Mouse (Mus musculus): ENCODE measurements around the gene Vat1. TPM values are rescaled to one million over a fixed set of nuclear protein-coding genes. Genes with fewer than 3 reads are reported as not detected.
"Not testable (repeated sequence)": the region's sequence is repeated elsewhere in the genome, so short reads cannot be mapped to it uniquely, and the experiment has no call there.

Vat1 gene
- polyA plus RNA-seq, 1 experiment from 2014 or later: 33.0 TPM

- Histone ChIP-seq H3K4me2 (ENCODE audit: low read depth, low read length) (no peak overlapping the region), H3K27me3 (ENCODE audit: control insufficient read depth, insufficient read depth, low read length) (no peaks in the 10 kb centered on the region), H3K9ac (ENCODE audit: low read length) (no peak overlapping the region), H3K4me1 (ENCODE audit: control insufficient read depth, insufficient read depth, low read length) (peaks cover 4% of the 10 kb centered on the region; the same call in 1 of the 2 replicates), H3K9me3 (replicated peaks; ENCODE audit: control insufficient read depth, low read length) (no peaks in the 10 kb centered on the region), H3K27ac (ENCODE audit: low read length) (no peak overlapping the region), H3K36me3 (ENCODE audit: control insufficient read depth, insufficient read depth) (peaks cover under 1% of the 10 kb centered on the region; the same call in 1 of the 2 replicates), H3K4me3 (ENCODE audit: low read length) (no peak overlapping the region)
- 93% methylated on average over 10 of the region's 10 CpGs for WGBS
- no peak for ATAC-seq (replicated peaks; ENCODE audit: extremely low read depth, insufficient read depth, low FRiP score)
These were observed 14.5 kb downstream of the Vat1 start for GRCm38 (mm10) chr11:101451536-101451935.

GRCm38 (mm10) chr11:101450394-101450793, 15.6 kb downstream of the Vat1 start:
- WGBS: 81% methylated on average over 3 of the region's 3 CpGs
- H3K27ac ChIP-seq (ENCODE audit: low read length): no peak overlapping the region
- ATAC-seq (replicated peaks; ENCODE audit: extremely low read depth, insufficient read depth, low FRiP score): no peak
- no peak overlapping the region for H3K4me2 ChIP-seq (ENCODE audit: low read depth, low read length)
- 0 out of 2 replicates have a peak, but pooled peaks cover 1% of the 10 kb centered on the region for H3K36me3 ChIP-seq (ENCODE audit: control insufficient read depth, insufficient read depth)
- H3K4me3 ChIP-seq (ENCODE audit: low read length): no peak overlapping the region
- H3K27me3 ChIP-seq (ENCODE audit: control insufficient read depth, insufficient read depth, low read length): no peaks in the 10 kb centered on the region
- no peaks in the 10 kb centered on the region for H3K9me3 ChIP-seq (replicated peaks; ENCODE audit: control insufficient read depth, low read length)
- H3K4me1 ChIP-seq (ENCODE audit: control insufficient read depth, insufficient read depth, low read length): peaks cover 4% of the 10 kb centered on the region; the same call in 1 of the 2 replicates
- H3K9ac ChIP-seq (ENCODE audit: low read length): no peak overlapping the region

GRCm38 (mm10) chr11:101449596-101449995, 16.4 kb downstream of the Vat1 start:
- not testable (repeated sequence) for H3K9me3 ChIP-seq (replicated peaks; ENCODE audit: control insufficient read depth, low read length); H3K4me2 ChIP-seq (ENCODE audit: low read depth, low read length)
- WGBS: 81% methylated on average over 4 of the region's 4 CpGs

GRCm38 (mm10) chr11:101448899-101449298, 17.1 kb downstream of the Vat1 start:
- 69% methylated on average over 4 of the region's 4 CpGs for WGBS
- Histone ChIP-seq H3K4me3 (ENCODE audit: low read length) (peak overlapping the region; percentile 62), H3K9me3 (replicated peaks; ENCODE audit: control insufficient read depth, low read length) (no peaks in the 10 kb centered on the region), H3K9ac (ENCODE audit: low read length) (peak overlapping the region; percentile 59), H3K36me3 (ENCODE audit: control insufficient read depth, insufficient read depth) (peaks cover 14% of the 10 kb centered on the region), H3K4me1 (ENCODE audit: control insufficient read depth, insufficient read depth, low read length) (peaks cover 4% of the 10 kb centered on the region; the same call in 1 of the 2 replicates), H3K27ac (ENCODE audit: low read length) (peak overlapping the region; percentile 87), H3K4me2 (ENCODE audit: low read depth, low read length) (peak overlapping the region; percentile 56), H3K27me3 (ENCODE audit: control insufficient read depth, insufficient read depth, low read length) (no peaks in the 10 kb centered on the region)
- no peak; the same call in 1 of the 2 replicates for ATAC-seq (replicated peaks; ENCODE audit: extremely low read depth, insufficient read depth, low FRiP score)

More at GRCm38 (mm10) chr11:101449596-101449995, 16.4 kb downstream of the Vat1 start:
- ATAC-seq (replicated peaks; ENCODE audit: extremely low read depth, insufficient read depth, low FRiP score); H3K27ac ChIP-seq (ENCODE audit: low read length); H3K4me3 ChIP-seq (ENCODE audit: low read length); H3K4me1 ChIP-seq (ENCODE audit: control insufficient read depth, insufficient read depth, low read length); H3K9ac ChIP-seq (ENCODE audit: low read length); H3K27me3 ChIP-seq (ENCODE audit: control insufficient read depth, insufficient read depth, low read length); H3K36me3 ChIP-seq (ENCODE audit: control insufficient read depth, insufficient read depth): not testable (repeated sequence)

GRCm38 (mm10) chr11:101448274-101448746, 17.7 kb downstream of the Vat1 start, which contains the start of gene Ifi35:
Ifi35 (plus strand) TSS chr11:101448407.
- H3K4me2 ChIP-seq (ENCODE audit: low read depth, low read length): peak within 1 kb of the TSS; percentile 56
- H3K27me3 ChIP-seq (ENCODE audit: control insufficient read depth, insufficient read depth, low read length): no peaks in the 10 kb centered on the region
- peak; percentile 84 for ATAC-seq (replicated peaks; ENCODE audit: extremely low read depth, insufficient read depth, low FRiP score)
- peaks cover 8% of the 10 kb centered on the region for H3K4me1 ChIP-seq (ENCODE audit: control insufficient read depth, insufficient read depth, low read length)
- peak within 1 kb of the TSS; percentile 59 for H3K9ac ChIP-seq (ENCODE audit: low read length)
- WGBS: 14% methylated on average over 10 of the region's 10 CpGs
- no peaks in the 10 kb centered on the region for H3K9me3 ChIP-seq (replicated peaks; ENCODE audit: control insufficient read depth, low read length)
- H3K27ac ChIP-seq (ENCODE audit: low read length): peak within 1 kb of the TSS; percentile 87
- H3K36me3 ChIP-seq (ENCODE audit: control insufficient read depth, insufficient read depth): peaks cover 20% of the 10 kb centered on the region
- peak within 1 kb of the TSS; percentile 62 for H3K4me3 ChIP-seq (ENCODE audit: low read length)

GRCm38 (mm10) chr11:101447786-101448185, 18.2 kb downstream of the Vat1 start:
- no peak for ATAC-seq (replicated peaks; ENCODE audit: extremely low read depth, insufficient read depth, low FRiP score)
- Histone ChIP-seq H3K9ac (ENCODE audit: low read length) (peak overlapping the region; percentile 59), H3K27me3 (ENCODE audit: control insufficient read depth, insufficient read depth, low read length) (no peaks in the 10 kb centered on the region), H3K27ac (ENCODE audit: low read length) (peak overlapping the region; percentile 87), H3K4me3 (ENCODE audit: low read length) (peak overlapping the region; percentile 62), H3K4me2 (ENCODE audit: low read depth, low read length) (peak overlapping the region; percentile 56), H3K4me1 (ENCODE audit: control insufficient read depth, insufficient read depth, low read length) (peaks cover 12% of the 10 kb centered on the region), H3K36me3 (ENCODE audit: control insufficient read depth, insufficient read depth) (peaks cover 20% of the 10 kb centered on the region), H3K9me3 (replicated peaks; ENCODE audit: control insufficient read depth, low read length) (no peaks in the 10 kb centered on the region)
- 79% methylated on average over 5 of the region's 5 CpGs for WGBS

GRCm38 (mm10) chr11:101446860-101447259, 19.2 kb downstream of the Vat1 start:
- H3K9ac ChIP-seq (ENCODE audit: low read length); H3K9me3 ChIP-seq (replicated peaks; ENCODE audit: control insufficient read depth, low read length); H3K4me1 ChIP-seq (ENCODE audit: control insufficient read depth, insufficient read depth, low read length); H3K27me3 ChIP-seq (ENCODE audit: control insufficient read depth, insufficient read depth, low read length); ATAC-seq (replicated peaks; ENCODE audit: extremely low read depth, insufficient read depth, low FRiP score); H3K4me3 ChIP-seq (ENCODE audit: low read length); H3K4me2 ChIP-seq (ENCODE audit: low read depth, low read length); H3K27ac ChIP-seq (ENCODE audit: low read length): not testable (repeated sequence)
- H3K36me3 ChIP-seq (ENCODE audit: control insufficient read depth, insufficient read depth): peaks cover 20% of the 10 kb centered on the region
- 90% methylated on average over 8 of the region's 8 CpGs for WGBS

- H3K36me3 ChIP-seq (ENCODE audit: control insufficient read depth, insufficient read depth): peaks cover 20% of the 10 kb centered on the region
- H3K4me1 ChIP-seq (ENCODE audit: control insufficient read depth, insufficient read depth, low read length): peaks cover 10% of the 10 kb centered on the region
- H3K27me3 ChIP-seq (ENCODE audit: control insufficient read depth, insufficient read depth, low read length): no peaks in the 10 kb centered on the region
- no peak overlapping the region for H3K4me3 ChIP-seq (ENCODE audit: low read length)
- H3K9ac ChIP-seq (ENCODE audit: low read length): no peak overlapping the region
- no peak overlapping the region for H3K4me2 ChIP-seq (ENCODE audit: low read depth, low read length)
- ATAC-seq (replicated peaks; ENCODE audit: extremely low read depth, insufficient read depth, low FRiP score): no peak
- 81% methylated on average over 1 of the region's 1 CpGs for WGBS
- H3K27ac ChIP-seq (ENCODE audit: low read length): no peak overlapping the region
- no peaks in the 10 kb centered on the region for H3K9me3 ChIP-seq (replicated peaks; ENCODE audit: control insufficient read depth, low read length)
These were observed 19.7 kb downstream of the Vat1 start for GRCm38 (mm10) chr11:101446319-101446718.

- H3K9ac ChIP-seq (ENCODE audit: low read length): peak overlapping the region; percentile 95
- no peaks in the 10 kb centered on the region for H3K9me3 ChIP-seq (replicated peaks; ENCODE audit: control insufficient read depth, low read length)
- ATAC-seq (replicated peaks; ENCODE audit: extremely low read depth, insufficient read depth, low FRiP score): no peak
- H3K4me2 ChIP-seq (ENCODE audit: low read depth, low read length): peak overlapping the region; percentile 76
- WGBS: under 1% methylated on average over 14 of the region's 14 CpGs
- peak overlapping the region; percentile 91 for H3K4me3 ChIP-seq (ENCODE audit: low read length)
- H3K27ac ChIP-seq (ENCODE audit: low read length): peak overlapping the region; percentile 91
- peaks cover 20% of the 10 kb centered on the region for H3K36me3 ChIP-seq (ENCODE audit: control insufficient read depth, insufficient read depth)
- no peaks in the 10 kb centered on the region for H3K27me3 ChIP-seq (ENCODE audit: control insufficient read depth, insufficient read depth, low read length)
- peaks cover 7% of the 10 kb centered on the region for H3K4me1 ChIP-seq (ENCODE audit: control insufficient read depth, insufficient read depth, low read length)
These were observed 23.3 kb downstream of the Vat1 start for GRCm38 (mm10) chr11:101442760-101443159.

All from heart, embryonic 16.5 days (tissue).